Mouse (Mus musculus) erythroblast, embryonic 14.5 days (primary cell): ENCODE measurements around the gene Zbtb46.

Experiments used
- GATA1 ChIP-seq: IDR thresholded peaks from 2 replicates; pipeline ENCODE4 v1.6.1; 2012; ENCODE audit warnings: low read length, inconsistent platforms, mixed read lengths
- TAL1 ChIP-seq: IDR thresholded peaks from 3 replicates; pipeline ENCODE4 v1.6.1; 2012; ENCODE audit warnings: low read length, inconsistent platforms, mixed read lengths

DNA sequence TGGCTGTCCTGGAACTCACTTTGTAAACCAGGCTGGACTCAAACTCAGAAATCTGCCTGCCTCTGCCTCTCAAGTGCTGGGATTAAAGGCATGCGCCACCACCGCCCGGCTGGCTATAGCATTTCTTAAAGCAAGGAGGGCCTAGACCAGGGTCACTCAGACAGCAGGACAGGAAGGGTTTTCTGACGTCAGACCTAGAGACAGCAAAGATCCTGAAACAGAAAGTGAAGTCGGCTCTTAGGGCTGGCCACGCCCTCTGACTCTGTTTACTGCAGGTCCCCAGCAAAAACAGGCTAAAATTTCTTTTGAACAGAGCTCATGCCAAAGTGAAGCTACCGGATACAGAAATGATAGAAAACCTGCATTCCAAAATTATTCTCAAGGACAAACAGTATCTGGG, 49.6 kb downstream of the Zbtb46 start:
- TF ChIP-seq GATA1 (no peak), TAL1 (no peak)
